Mouse (Mus musculus): ENCODE data around the gene Atp6v0d1. TPM values are rescaled to one million over a fixed set of nuclear protein-coding genes. Genes with fewer than 3 reads are reported as not detected.

Atp6v0d1 gene
- total and polyA plus RNA-seq, 2 experiments from 2014 or later = 238 to 272 TPM

GRCm38 (mm10) chr8:105609355-105609754 is 43.5 kb upstream of the Atp6v0d1 start:
- no peak for DNase-seq (ENCODE audit: low spot score)
- Histone ChIP-seq H3K36me3 (ENCODE audit: insufficient read depth, low read length) (0 out of 2 replicates have a peak, but pooled peaks cover 3% of the 10 kb centered on the region), H3K27ac (ENCODE audit: low read depth, low read length) (no peak overlapping the region), H3K4me2 (ENCODE audit: low read depth, low read length, poor library complexity, severe bottlenecking) (no peak overlapping the region), H3K27me3 (ENCODE audit: insufficient read depth, low read length) (peaks cover 4% of the 10 kb centered on the region), H3K9me3 (ENCODE audit: low read length) (no peaks in the 10 kb centered on the region), H3K4me3 (ENCODE audit: low read depth, low read length) (no peak overlapping the region), H3K4me1 (ENCODE audit: insufficient read depth, low read length) (peaks cover 11% of the 10 kb centered on the region; the same call in 1 of the 2 replicates), H3K9ac (replicated peaks; ENCODE audit: low read length, poor library complexity, severe bottlenecking) (no peak overlapping the region)
- no peak for TF ChIP-seq CTCF (IDR thresholded peaks at IDR 0.05)
- 79% methylated on average over 2 of the region's 2 CpGs for WGBS
- no peak for ATAC-seq (ENCODE audit: low FRiP score)

GRCm38 (mm10) chr8:105607684-105608083 is 41.8 kb upstream of the Atp6v0d1 start:
- DNase-seq (ENCODE audit: low spot score) (no peak), ATAC-seq (ENCODE audit: low FRiP score) (no peak)
- H3K4me2 ChIP-seq (ENCODE audit: low read depth, low read length, poor library complexity, severe bottlenecking) = 0 out of 2 replicates have a peak overlapping the region, but pooled peaks have one; percentile 90
- no peak overlapping the region for H3K9ac ChIP-seq (replicated peaks; ENCODE audit: low read length, poor library complexity, severe bottlenecking)
- H3K27me3 ChIP-seq (ENCODE audit: insufficient read depth, low read length) = no peaks in the 10 kb centered on the region; the same call in 1 of the 2 replicates
- peak; percentile 62 for TF ChIP-seq CTCF (IDR thresholded peaks at IDR 0.05)
- 0 out of 2 replicates have a peak, but pooled peaks cover 3% of the 10 kb centered on the region for H3K36me3 ChIP-seq (ENCODE audit: insufficient read depth, low read length)
- 43% methylated on average over 4 of the region's 4 CpGs for WGBS
- H3K4me1 ChIP-seq (ENCODE audit: insufficient read depth, low read length) = peaks cover 4% of the 10 kb centered on the region; the same call in 1 of the 2 replicates
- H3K9me3 ChIP-seq (ENCODE audit: low read length) = no peaks in the 10 kb centered on the region
- no peak overlapping the region for H3K27ac ChIP-seq (ENCODE audit: low read depth, low read length)
- peak overlapping the region; percentile 94; the same call in 1 of the 2 replicates for H3K4me3 ChIP-seq (ENCODE audit: low read depth, low read length)

- no peak for TF ChIP-seq CTCF (IDR thresholded peaks at IDR 0.05)
- H3K36me3 ChIP-seq (ENCODE audit: insufficient read depth, low read length) = 0 out of 2 replicates have a peak, but pooled peaks cover 3% of the 10 kb centered on the region
- peak overlapping the region; percentile 98 for H3K9ac ChIP-seq (replicated peaks; ENCODE audit: low read length, poor library complexity, severe bottlenecking)
- H3K4me3 ChIP-seq (ENCODE audit: low read depth, low read length) = peak overlapping the region; percentile 94
- no peak for DNase-seq (ENCODE audit: low spot score)
- H3K27ac ChIP-seq (ENCODE audit: low read depth, low read length) = peak overlapping the region; percentile 95
- WGBS = 6% methylated on average over 10 of the region's 10 CpGs
- H3K9me3 ChIP-seq (ENCODE audit: low read length) = no peaks in the 10 kb centered on the region
- H3K4me2 ChIP-seq (ENCODE audit: low read depth, low read length, poor library complexity, severe bottlenecking) = peak overlapping the region; percentile 90
- H3K4me1 ChIP-seq (ENCODE audit: insufficient read depth, low read length) = peaks cover 4% of the 10 kb centered on the region; the same call in 1 of the 2 replicates
- no peak for ATAC-seq (ENCODE audit: low FRiP score)
- H3K27me3 ChIP-seq (ENCODE audit: insufficient read depth, low read length) = no peaks in the 10 kb centered on the region; the same call in 1 of the 2 replicates
Measured at GRCm38 (mm10) chr8:105607062-105607461, 41.2 kb upstream of the Atp6v0d1 start.

GRCm38 (mm10) chr8:105606189-105607023 is 40.6 kb upstream of the Atp6v0d1 start:
- H3K27me3 ChIP-seq (ENCODE audit: insufficient read depth, low read length) = no peaks in the 10 kb centered on the region
- peak overlapping the region; percentile 90 for H3K4me2 ChIP-seq (ENCODE audit: low read depth, low read length, poor library complexity, severe bottlenecking)
- H3K36me3 ChIP-seq (ENCODE audit: insufficient read depth, low read length) = no peaks in the 10 kb centered on the region
- under 1% methylated on average over 30 of the region's 30 CpGs for WGBS
- peak overlapping the region; percentile 95 for H3K27ac ChIP-seq (ENCODE audit: low read depth, low read length)
- peaks cover 4% of the 10 kb centered on the region; the same call in 1 of the 2 replicates for H3K4me1 ChIP-seq (ENCODE audit: insufficient read depth, low read length)
- no peak for TF ChIP-seq CTCF (IDR thresholded peaks at IDR 0.05)
- no peaks in the 10 kb centered on the region for H3K9me3 ChIP-seq (ENCODE audit: low read length)
- peak; percentile 82 for ATAC-seq (ENCODE audit: low FRiP score)
- H3K9ac ChIP-seq (replicated peaks; ENCODE audit: low read length, poor library complexity, severe bottlenecking) = peak overlapping the region; percentile 98
- peak overlapping the region; percentile 94 for H3K4me3 ChIP-seq (ENCODE audit: low read depth, low read length)
- peak; percentile 95 for DNase-seq (ENCODE audit: low spot score)

- H3K4me2 ChIP-seq (ENCODE audit: low read depth, low read length, poor library complexity, severe bottlenecking) = peak overlapping the region; percentile 90
- H3K27me3 ChIP-seq (ENCODE audit: insufficient read depth, low read length) = no peaks in the 10 kb centered on the region
- H3K36me3 ChIP-seq (ENCODE audit: insufficient read depth, low read length) = no peaks in the 10 kb centered on the region
- H3K9me3 ChIP-seq (ENCODE audit: low read length) = no peaks in the 10 kb centered on the region
- no peak for TF ChIP-seq CTCF (IDR thresholded peaks at IDR 0.05)
- DNase-seq (ENCODE audit: low spot score) = no peak
- H3K9ac ChIP-seq (replicated peaks; ENCODE audit: low read length, poor library complexity, severe bottlenecking) = peak overlapping the region; percentile 98
- H3K4me3 ChIP-seq (ENCODE audit: low read depth, low read length) = peak overlapping the region; percentile 94
- peaks cover 4% of the 10 kb centered on the region; the same call in 1 of the 2 replicates for H3K4me1 ChIP-seq (ENCODE audit: insufficient read depth, low read length)
- H3K27ac ChIP-seq (ENCODE audit: low read depth, low read length) = peak overlapping the region; percentile 95
- ATAC-seq (ENCODE audit: low FRiP score) = peak; percentile 39
- under 1% methylated on average over 25 of the region's 39 CpGs for WGBS
Measured at GRCm38 (mm10) chr8:105605491-105606188, 39.8 kb upstream of the Atp6v0d1 start.
